Comparison of ENCODE assay signal across 8 mouse cellular contexts in the genomic region with DNA sequence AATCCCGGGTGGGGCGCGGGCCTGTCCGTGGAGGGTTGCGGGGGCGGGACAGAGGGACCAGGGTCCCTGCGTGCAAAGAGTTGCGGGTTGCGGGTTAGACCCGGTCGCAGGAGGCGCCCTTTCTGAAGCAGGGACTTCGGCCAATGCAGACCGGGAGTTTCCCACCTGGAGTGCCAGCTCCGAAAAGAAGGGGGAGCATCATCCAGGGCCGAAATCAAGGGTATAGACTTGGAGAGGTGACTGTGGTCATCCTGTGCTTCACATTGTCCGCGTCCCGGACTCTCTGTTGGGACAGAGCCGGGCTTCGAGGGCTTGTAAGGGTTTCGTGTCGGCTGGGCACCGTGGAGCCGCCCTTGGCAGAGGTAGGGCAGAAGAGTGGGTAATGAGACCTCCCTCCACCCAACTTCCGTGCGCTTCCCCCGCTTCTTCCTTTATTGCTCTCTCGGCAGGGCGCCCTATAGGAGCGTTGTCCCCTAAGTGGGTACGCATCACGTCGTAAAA. TPM values are rescaled to one million over a fixed set of nuclear protein-coding genes. Genes with fewer than 3 reads are reported as not detected.
DNase-seq lines count a peak whose midpoint lies in the region; ATAC-seq and TF ChIP-seq lines count a peak whose summit lies in the region.

No protein-coding gene starts in this region.

- no peak for TF ChIP-seq CTCF in G1E (IDR thresholded peaks at IDR 0.05; ENCODE audit: low read depth, low read length)
- no peak; the same call in 1 of the 2 replicates for TF ChIP-seq CTCF in bone marrow macrophage, adult 2 months (IDR thresholded peaks at IDR 0.05; ENCODE audit: low read depth, low read length)

- intact Hi-C loops in left cerebral cortex, postnatal 10 days (cut with DNase I) = loop anchor here (2.0 kb wide), 1 partner anchor 95 kb away; no protein-coding TSS in a partner anchor

- H3K4me1 ChIP-seq in G1E (ENCODE audit: insufficient read depth, low read depth, low read length) = peaks cover 19% of the 10 kb centered on the region
- peaks cover 9% of the 10 kb centered on the region for H3K4me1 ChIP-seq in bone marrow macrophage, adult 2 months (ENCODE audit: control insufficient read depth, insufficient read depth, low read length)
- peaks cover 25% of the 10 kb centered on the region for H3K4me1 ChIP-seq in forebrain, embryonic 10.5 days
- H3K4me1 ChIP-seq in hindbrain, embryonic 12.5 days = peaks cover 6% of the 10 kb centered on the region
- peaks cover 16% of the 10 kb centered on the region for H3K4me1 ChIP-seq in megakaryocyte, embryonic 14.5 days

- H3K9ac ChIP-seq in hindbrain, embryonic 12.5 days = peak overlapping the region; percentile 87

- peaks cover 9% of the 10 kb centered on the region for H3K36me3 ChIP-seq in G1E (replicated peaks)
- H3K36me3 ChIP-seq in forebrain, embryonic 10.5 days (replicated peaks) = peaks cover 22% of the 10 kb centered on the region
- H3K36me3 ChIP-seq in hindbrain, embryonic 12.5 days = no peaks in the 10 kb centered on the region
- peaks cover 13% of the 10 kb centered on the region for H3K36me3 ChIP-seq in megakaryocyte, embryonic 14.5 days (replicated peaks; ENCODE audit: low read length)

- no peaks in the 10 kb centered on the region for H3K9me3 ChIP-seq in G1E (replicated peaks)
- no peaks in the 10 kb centered on the region for H3K9me3 ChIP-seq in forebrain, embryonic 10.5 days
- H3K9me3 ChIP-seq in hindbrain, embryonic 12.5 days (replicated peaks) = no peaks in the 10 kb centered on the region
- H3K9me3 ChIP-seq in megakaryocyte, embryonic 14.5 days = no peaks in the 10 kb centered on the region

- peak; percentile 23 for DNase-seq in G1E (ENCODE audit: low spot score)
- no peak for DNase-seq in forebrain, embryonic 10.5 days (ENCODE audit: extremely low spot score, low spot score)
- DNase-seq in left cerebral cortex, postnatal 10 days (ENCODE audit: extremely low spot score in 1 of 2, low spot score in 2 of 2) = peak; percentile 27 to 86
- DNase-seq in skeletal muscle tissue, adult 2 months (ENCODE audit: low read depth, low spot score) = peak; percentile 13
- DNase-seq in urinary bladder, postnatal 4 days (ENCODE audit: low spot score in 2 of 2) = peak; percentile 48 to 63

- H3K4me3 ChIP-seq in G1E (ENCODE audit: low read depth, low read length) = peak overlapping the region; percentile 90
- H3K4me3 ChIP-seq in bone marrow macrophage, adult 2 months (ENCODE audit: insufficient read depth, low read length) = peak overlapping the region; percentile 99
- H3K4me3 ChIP-seq in forebrain, embryonic 10.5 days = peak overlapping the region; percentile 86
- H3K4me3 ChIP-seq in hindbrain, embryonic 12.5 days = peak overlapping the region; percentile 71
- peak overlapping the region; percentile 97 for H3K4me3 ChIP-seq in megakaryocyte, embryonic 14.5 days (replicated peaks)

- WGBS in forebrain, embryonic 10.5 days = under 1% methylated on average over 34 of the region's 34 CpGs
- WGBS in hindbrain, embryonic 12.5 days = under 1% methylated on average over 34 of the region's 34 CpGs

- H3K27me3 ChIP-seq in G1E (ENCODE audit: insufficient read depth, low read length) = no peaks in the 10 kb centered on the region
- H3K27me3 ChIP-seq in forebrain, embryonic 10.5 days (ENCODE audit: poor library complexity, severe bottlenecking) = no peaks in the 10 kb centered on the region
- no peaks in the 10 kb centered on the region for H3K27me3 ChIP-seq in hindbrain, embryonic 12.5 days
- no peaks in the 10 kb centered on the region for H3K27me3 ChIP-seq in megakaryocyte, embryonic 14.5 days (replicated peaks)

- no peak for TF ChIP-seq POLR2A in bone marrow macrophage, adult 2 months (IDR thresholded peaks at IDR 0.05; ENCODE audit: borderline replicate concordance, low read depth, low read length)

- H3K27ac ChIP-seq in bone marrow macrophage, adult 2 months (ENCODE audit: insufficient read depth, low read depth, low read length) = peak overlapping the region; percentile 63
- peak overlapping the region; percentile 93 for H3K27ac ChIP-seq in forebrain, embryonic 10.5 days
- H3K27ac ChIP-seq in hindbrain, embryonic 12.5 days = peak overlapping the region; percentile 91

- ATAC-seq in G1E (ENCODE audit: extremely low read depth, insufficient number of reproducible peaks, low FRiP score, poor library complexity, severe bottlenecking) = 0 out of 2 replicates have a peak, but pooled peaks have one; percentile 22
- peak; percentile 76; the same call in 1 of the 2 replicates for ATAC-seq in hindbrain, embryonic 12.5 days (ENCODE audit: low FRiP score)

- peak overlapping the region; percentile 80 for H3K4me2 ChIP-seq in hindbrain, embryonic 12.5 days (replicated peaks)

RNA-seq across cellular contexts. Expression of gene Csnk1g1, which starts 0.6 kb away (rescaled TPM):
- total RNA-seq in G1E (2014; fragmentation: Nextera tagmentation) (63.9 and 81.9 TPM in 2 replicates), G1E (2017) (25.4 and 34.1 TPM in 2 replicates)
- 8.7 and 9.5 TPM in 2 replicates for polyA plus RNA-seq in G1E (2012)
- 18.7 and 19.3 TPM in 2 replicates for polyA plus RNA-seq in bone marrow macrophage, adult 2 months (2012; ENCODE audit: insufficient read depth, insufficient read length, missing spikeins)
- polyA plus RNA-seq in forebrain, embryonic 10.5 days (2016; fragmentation: Nextera tagmentation; extraction: Ambion mirVana) = 16.7 and 18.2 TPM in 2 replicates
- polyA plus RNA-seq in hindbrain, embryonic 12.5 days (2016; fragmentation: Nextera tagmentation; extraction: Ambion mirVana) = 24.4 and 24.8 TPM in 2 replicates
- total RNA-seq in left cerebral cortex, postnatal 10 days (2021) = 10 to 100 TPM; 45.9 to 56.4 TPM
- polyA plus RNA-seq in megakaryocyte, embryonic 14.5 days (2012; ENCODE audit: insufficient read depth, low replicate concordance) = 0.45 and 1.4 TPM in 2 replicates

RNA-seq across cellular contexts. Expression of gene Trip4, which starts 0.8 kb away (rescaled TPM):
- total RNA-seq in G1E (2014; fragmentation: Nextera tagmentation) (31.9 and 40.5 TPM in 2 replicates), G1E (2017) (24.4 and 24.7 TPM in 2 replicates)
- polyA plus RNA-seq in G1E (2012) = 2.6 and 5.2 TPM in 2 replicates
- 20.2 and 21.2 TPM in 2 replicates for polyA plus RNA-seq in bone marrow macrophage, adult 2 months (2012; ENCODE audit: insufficient read depth, insufficient read length, missing spikeins)
- 32.5 and 34.5 TPM in 2 replicates for polyA plus RNA-seq in forebrain, embryonic 10.5 days (2016; fragmentation: Nextera tagmentation; extraction: Ambion mirVana)
- 37.4 and 41.7 TPM in 2 replicates for polyA plus RNA-seq in hindbrain, embryonic 12.5 days (2016; fragmentation: Nextera tagmentation; extraction: Ambion mirVana)
- total RNA-seq in left cerebral cortex, postnatal 10 days (2021) = 10 to 100 TPM; 34.8 to 37.6 TPM
- polyA plus RNA-seq in megakaryocyte, embryonic 14.5 days (2012; ENCODE audit: insufficient read depth, low replicate concordance) = 0.58 TPM in 1 of 2 replicates, not detected in the other

RNA-seq across cellular contexts. Expression of gene Pclaf, which starts 19.3 kb away (rescaled TPM):
- 28.9 and 39.3 TPM in 2 replicates for total RNA-seq in G1E (2014; fragmentation: Nextera tagmentation)
- 95.3 and 99.4 TPM in 2 replicates for total RNA-seq in G1E (2017)
- polyA plus RNA-seq in G1E (2012) = 1.3 and 2.4 TPM in 2 replicates
- 60.9 and 62.4 TPM in 2 replicates for polyA plus RNA-seq in bone marrow macrophage, adult 2 months (2012; ENCODE audit: insufficient read depth, insufficient read length, missing spikeins)
- 339 and 372 TPM in 2 replicates for polyA plus RNA-seq in forebrain, embryonic 10.5 days (2016; fragmentation: Nextera tagmentation; extraction: Ambion mirVana)
- 117 and 128 TPM in 2 replicates for polyA plus RNA-seq in hindbrain, embryonic 12.5 days (2016; fragmentation: Nextera tagmentation; extraction: Ambion mirVana)
- total RNA-seq in left cerebral cortex, postnatal 10 days (2021) = 1 to 10 TPM; 1.4 to 3.6 TPM
- polyA plus RNA-seq in megakaryocyte, embryonic 14.5 days (2012; ENCODE audit: insufficient read depth, low replicate concordance) = 2.8 TPM in 1 of 2 replicates, not detected in the other

Comparison
In these comparisons a context has a peak if more than half of its experiments do, and no peak if none do; other contexts are left out.
1. RNA of gene Pclaf, which starts 19.3 kb away (polyA plus RNA-seq): 339 to 372 TPM in forebrain, embryonic 10.5 days, 117 to 128 TPM in hindbrain, embryonic 12.5 days and 60.9 to 62.4 TPM in bone marrow macrophage, adult 2 months; 2.8 TPM in megakaryocyte, embryonic 14.5 days and 1.3 to 2.4 TPM in G1E; every median in the first group is over 10 times any median in the second.
2. Peak in every context shown above with its lines, with median percentiles within 50 percentile points of each other: H3K4me3 ChIP-seq and H3K27ac ChIP-seq.